Mouse (Mus musculus) 3T3-L1 (cell line): ENCODE results near the gene 1520401A03Rik.
"Not testable (repeated sequence)": the region's sequence is repeated elsewhere in the genome, so short reads cannot be mapped to it uniquely, and the experiment has no call there.

Experiments
- DNase-seq: peaks from one replicate; pipeline ENCODE4 v3.0.0-alpha.2; 2015; ENCODE audit warnings: low read depth, low spot score

1520401A03Rik gene

GRCm38 (mm10) chr17:23722376-23723125 lies at the start of gene 1520401A03Rik:
Gene 1520401A03Rik, minus strand, starts transcription at chr17:23722783.
- no peak for DNase-seq

GRCm38 (mm10) chr17:23772219-23772556 lies 49.6 kb upstream of the 1520401A03Rik start:
- DNase-seq: not testable (repeated sequence)

- peak; percentile 99 for DNase-seq
These were observed 49.0 kb upstream of the 1520401A03Rik start, which contains the start of gene Flywch1 for GRCm38 (mm10) chr17:23771284-23772218. Gene Flywch1, minus strand, starts transcription at chr17:23771602.

- peak; percentile 57 for DNase-seq
These were observed 48.3 kb upstream of the 1520401A03Rik start for GRCm38 (mm10) chr17:23770896-23771283.

GRCm38 (mm10) chr17:23770493-23770892 lies 47.9 kb upstream of the 1520401A03Rik start:
- DNase-seq: peak; percentile 42

GRCm38 (mm10) chr17:23762976-23763375 lies 40.4 kb upstream of the 1520401A03Rik start:
- no peak for DNase-seq

- no peak for DNase-seq
These were observed 38.6 kb upstream of the 1520401A03Rik start for GRCm38 (mm10) chr17:23761155-23761554.

GRCm38 (mm10) chr17:23760231-23760630 lies 37.6 kb upstream of the 1520401A03Rik start:
- DNase-seq: no peak

GRCm38 (mm10) chr17:23758801-23759200 lies 36.2 kb upstream of the 1520401A03Rik start:
- no peak for DNase-seq

- DNase-seq: peak; percentile 53
These were observed 35.0 kb upstream of the 1520401A03Rik start for GRCm38 (mm10) chr17:23757581-23757980.

- no peak for DNase-seq
These were observed 33.1 kb upstream of the 1520401A03Rik start for GRCm38 (mm10) chr17:23755689-23756088.

- no peak for DNase-seq
These were observed 27.0 kb upstream of the 1520401A03Rik start for GRCm38 (mm10) chr17:23749400-23750191.

GRCm38 (mm10) chr17:23748631-23749391 lies 26.2 kb upstream of the 1520401A03Rik start:
- DNase-seq: peak; percentile 96

- DNase-seq: no peak
These were observed 25.4 kb upstream of the 1520401A03Rik start for GRCm38 (mm10) chr17:23748026-23748425.

- no peak for DNase-seq
These were observed 24.9 kb upstream of the 1520401A03Rik start for GRCm38 (mm10) chr17:23747471-23747870.

GRCm38 (mm10) chr17:23746767-23747166 lies 24.2 kb upstream of the 1520401A03Rik start:
- no peak for DNase-seq

GRCm38 (mm10) chr17:23746311-23746710 lies 23.7 kb upstream of the 1520401A03Rik start:
- no peak for DNase-seq

- DNase-seq: no peak
These were observed 23.0 kb upstream of the 1520401A03Rik start, which contains the start of gene Kremen2 for GRCm38 (mm10) chr17:23745301-23746251. Gene Kremen2, minus strand, starts transcription at chr17:23745833.

- DNase-seq: no peak
These were observed 22.1 kb upstream of the 1520401A03Rik start for GRCm38 (mm10) chr17:23744651-23745050.

- DNase-seq: no peak
These were observed 21.5 kb upstream of the 1520401A03Rik start for GRCm38 (mm10) chr17:23744076-23744475.
